Mouse (Mus musculus) MEL (cell line): ENCODE results near the gene Ddx6. TPM values are rescaled to one million over a fixed set of nuclear protein-coding genes. Genes with fewer than 3 reads are reported as not detected.

Source experiments
- DNase-seq: peaks from one replicate; pipeline ENCODE4 v3.0.0; 2011; ENCODE audit warnings: low read depth, low spot score
- H3K27ac ChIP-seq: 2 replicates; pipeline ENCODE4 v1.5.1; 2012; ENCODE audit warnings: low read depth, mild to moderate bottlenecking, control low read depth, low read length, moderate library complexity; ENCODE audit not compliant: control insufficient read depth
- H3K27me3 ChIP-seq, 2 experiments: fragments of 150-350 bp in 1 of 2; sonication (generic) in 1 of 2; 2 replicates each; pipeline ENCODE4 v1.6.1; 2012; ENCODE audit warnings: low read length in 2 of 2, mild to moderate bottlenecking in 2 of 2, improper control_type of control experiment in 1 of 2, moderate library complexity in 1 of 2; ENCODE audit not compliant: insufficient read depth in 2 of 2, control insufficient read depth in 1 of 2
- H3K36me3 ChIP-seq, 2 experiments: 2 replicates each; pipeline ENCODE4 v1.6.1; 2012 to 2014; ENCODE audit warnings: low read length in 2 of 2, improper control_type of control experiment in 1 of 2, inconsistent platforms in 1 of 2, mild to moderate bottlenecking in 1 of 2; ENCODE audit not compliant: insufficient read depth in 2 of 2, control insufficient read depth in 1 of 2
- H3K4me1 ChIP-seq, 2 experiments: fragments of 150-350 bp in 1 of 2; sonication (generic) in 1 of 2; 2 replicates each; pipeline ENCODE4 v1.6.1; 2012; ENCODE audit warnings: low read length in 2 of 2, improper control_type of control experiment in 1 of 2, mild to moderate bottlenecking in 1 of 2; ENCODE audit not compliant: insufficient read depth in 2 of 2, control insufficient read depth in 1 of 2
- H3K4me3 ChIP-seq, 2 experiments: fragments of 150-350 bp in 1 of 2; sonication (generic) in 1 of 2; 2 replicates each; pipeline ENCODE4 v1.5.1; 2012; ENCODE audit warnings: low read depth in 2 of 2, low read length in 2 of 2, mild to moderate bottlenecking in 2 of 2, moderate library complexity in 2 of 2, control low read depth in 1 of 2, improper control_type of control experiment in 1 of 2; ENCODE audit not compliant: control insufficient read depth in 1 of 2, insufficient read depth in 1 of 2
- H3K79me2 ChIP-seq: 2 replicates; pipeline ENCODE4 v1.6.1; 2012; ENCODE audit warnings: mild to moderate bottlenecking, low read length, moderate library complexity; ENCODE audit not compliant: control insufficient read depth, poor library complexity, insufficient read depth
- H3K9ac ChIP-seq: 2 replicates; pipeline ENCODE4 v1.6.1; 2012; ENCODE audit warnings: low read depth, mild to moderate bottlenecking, control low read depth, low read length, moderate library complexity; ENCODE audit not compliant: control insufficient read depth, poor library complexity, severe bottlenecking
- H3K9me3 ChIP-seq: fragments of 150-350 bp; sonication (generic); replicated peaks from 2 replicates; pipeline ENCODE4 v1.6.1; 2012; ENCODE audit warnings: mild to moderate bottlenecking, low read length, improper control_type of control experiment, moderate library complexity; ENCODE audit not compliant: insufficient read depth
- CHD1 ChIP-seq: IDR thresholded peaks from 2 replicates; pipeline ENCODE4 v1.6.1; 2012; ENCODE audit warnings: low read depth, mild to moderate bottlenecking, inconsistent platforms, low read length, improper control_type of control experiment
- polyA plus RNA-seq, 2 experiments: library from polyadenylated mRNA; stranded (reverse) in 1 of 2; unstranded in 1 of 2; fragments of >175 nt in 1 of 2; fragments of >200 nt in 1 of 2; gene quantifications; 2 replicates each; pipeline versions ENCODE4 v1.2.1 to v1.2.4; 2012; ENCODE audit warnings: low replicate concordance in 2 of 2, low read depth in 1 of 2; ENCODE audit not compliant: insufficient read length in 2 of 2, insufficient read depth in 1 of 2, missing spikeins in 1 of 2
- total RNA-seq: library from RNA; depleted of rRNA; stranded (reverse); fragments of 300-350 nt; gene quantifications from 2 replicates; pipeline ENCODE4 v1.2.3, GENCODE M21; 2012; rRNA removed

Gene Ddx6
- total and polyA plus RNA-seq, 3 experiments = 35.9 to 96.5 (median 41.9) TPM

GRCm38 (mm10) chr9:44688013-44688412, 83.3 kb downstream of the Ddx6 start:
- Histone ChIP-seq H3K4me1 (peaks cover 0 to 3% of the 10 kb centered on the region in 2 experiments; a peak in 1 of 4 replicates), H3K4me3 (no peak overlapping the region), H3K27ac (no peak overlapping the region), H3K79me2 (no peaks in the 10 kb centered on the region), H3K27me3 (no peaks in the 10 kb centered on the region; a peak in 1 of 4 replicates), H3K9ac (no peak overlapping the region), H3K36me3 (no peaks in the 10 kb centered on the region), H3K9me3 (no peaks in the 10 kb centered on the region)
- no peak for TF ChIP-seq CHD1
- no peak for DNase-seq

Other genes starting within 250 kb of the Ddx6 start
- gene Vps11, start 243.2 kb upstream of the Ddx6 start, total RNA-seq = 18.4 and 18.6 TPM in 2 replicates
- 10 to 100 TPM in 1 of 2 experiments, not detected in 1; 27.1 TPM for gene Vps11, start 243.2 kb upstream of the Ddx6 start, polyA plus RNA-seq
- 137 and 186 TPM in 2 replicates for gene Hyou1, start 225.4 kb upstream of the Ddx6 start, total RNA-seq
- gene Hyou1, start 225.4 kb upstream of the Ddx6 start, polyA plus RNA-seq = 100 to 1,000 TPM in 1 of 2 experiments, not detected in 1; 160 TPM
- 29.0 and 31.9 TPM in 2 replicates for gene Slc37a4, start 208.0 kb upstream of the Ddx6 start, total RNA-seq
- 10 to 100 TPM in 1 of 2 experiments, not detected in 1; 35.3 TPM for gene Slc37a4, start 208.0 kb upstream of the Ddx6 start, polyA plus RNA-seq
- 2,496 and 2,743 TPM in 2 replicates for gene Rps25, start 197.8 kb upstream of the Ddx6 start, total RNA-seq
- 1,000 to 10,000 TPM in 1 of 2 experiments, not detected in 1; 3,114 TPM for gene Rps25, start 197.8 kb upstream of the Ddx6 start, polyA plus RNA-seq
- 121 and 140 TPM in 2 replicates for gene Trappc4, start 197.3 kb upstream of the Ddx6 start, total RNA-seq
- 100 to 1,000 TPM in 1 of 2 experiments, not detected in 1; 129 TPM for gene Trappc4, start 197.3 kb upstream of the Ddx6 start, polyA plus RNA-seq
- gene Ccdc84, start 186.3 kb upstream of the Ddx6 start, total RNA-seq = 13.2 and 18.7 TPM in 2 replicates
- 10 to 100 TPM in 1 of 2 experiments, not detected in 1; 18.0 TPM for gene Ccdc84, start 186.3 kb upstream of the Ddx6 start, polyA plus RNA-seq
- 0.08 TPM in 1 of 2 replicates, not detected in the other for gene Foxr1, start 163.8 kb upstream of the Ddx6 start, total RNA-seq
- under 1 TPM in 1 of 2 experiments, not detected in 1; 0.07 TPM for gene Foxr1, start 163.8 kb upstream of the Ddx6 start, polyA plus RNA-seq
- not detected in 2 replicates for gene Upk2, start 149.9 kb upstream of the Ddx6 start, total RNA-seq
- gene Upk2, start 149.9 kb upstream of the Ddx6 start, polyA plus RNA-seq = not detected
- gene Bcl9l, start 122.1 kb upstream of the Ddx6 start, total RNA-seq = 0.58 and 0.78 TPM in 2 replicates
- 1 to 10 TPM in 1 of 2 experiments, not detected in 1; 5.1 TPM for gene Bcl9l, start 122.1 kb upstream of the Ddx6 start, polyA plus RNA-seq
- gene Cxcr5, start 43.0 kb upstream of the Ddx6 start, total RNA-seq = not detected in 2 replicates
- gene Cxcr5, start 43.0 kb upstream of the Ddx6 start, polyA plus RNA-seq = under 1 TPM in 1 of 2 experiments, not detected in 1; 0.18 TPM
- not detected in 2 replicates for gene Treh, start 68.3 kb downstream of the Ddx6 start, total RNA-seq
- gene Treh, start 68.3 kb downstream of the Ddx6 start, polyA plus RNA-seq = not detected
- 13.0 and 13.8 TPM in 2 replicates for gene Phldb1, start 130.3 kb downstream of the Ddx6 start, total RNA-seq
- gene Phldb1, start 130.3 kb downstream of the Ddx6 start, polyA plus RNA-seq = 10 to 100 TPM in 1 of 2 experiments, not detected in 1; 23.0 TPM
- 118 and 124 TPM in 2 replicates for gene Arcn1, start 163.0 kb downstream of the Ddx6 start, total RNA-seq
- gene Arcn1, start 163.0 kb downstream of the Ddx6 start, polyA plus RNA-seq = 100 to 1,000 TPM; 145 to 273 TPM
- 30.2 and 31.8 TPM in 2 replicates for gene Ift46, start 163.0 kb downstream of the Ddx6 start, total RNA-seq
- gene Ift46, start 163.0 kb downstream of the Ddx6 start, polyA plus RNA-seq = 10 to 100 TPM in 1 of 2 experiments, not detected in 1; 51.9 TPM
- 0.12 TPM in 1 of 2 replicates, not detected in the other for gene Tmem25, start 194.4 kb downstream of the Ddx6 start, total RNA-seq
- gene Tmem25, start 194.4 kb downstream of the Ddx6 start, polyA plus RNA-seq = under 1 TPM in 1 of 2 experiments, not detected in 1; 0.67 TPM
- gene Ttc36, start 198.2 kb downstream of the Ddx6 start, total RNA-seq = 0.20 TPM in 1 of 2 replicates, not detected in the other
- gene Ttc36, start 198.2 kb downstream of the Ddx6 start, polyA plus RNA-seq = under 1 TPM in 1 of 2 experiments, not detected in 1; 0.49 TPM